Mouse (Mus musculus): ENCODE measurements at regions not wholly inside any gene's neighbourhood (a gene's known extent, or its start where the extent isn't known, plus 50 kb on each side); places are given as distances from the start of the nearest gene placed in this dataset.

- Histone ChIP-seq H3K4me1 (ENCODE audit: control insufficient read depth, insufficient read depth, low read length) (no peaks in the 10 kb centered on the region; the same call in 1 of the 2 replicates), H3K36me3 (ENCODE audit: control insufficient read depth, insufficient read depth, low read length) (no peaks in the 10 kb centered on the region), H3K27me3 (ENCODE audit: control insufficient read depth, insufficient read depth, low read length) (no peaks in the 10 kb centered on the region), H3K27ac (ENCODE audit: control insufficient read depth, insufficient read depth, low read depth, low read length) (no peak overlapping the region), H3K4me3 (ENCODE audit: control insufficient read depth, low read depth, low read length) (no peak overlapping the region)
- no peak for TF ChIP-seq CTCF (IDR thresholded peaks at IDR 0.05; ENCODE audit: control insufficient read depth, insufficient read depth, insufficient replicate concordance, low read depth, low read length)
- TF ChIP-seq POLR2A (IDR thresholded peaks at IDR 0.05; ENCODE audit: control insufficient read depth, low read depth, low read length), result no peak
Measured at GRCm38 (mm10) chr14:54148626-54149025, 105.3 kb downstream of the Dad1 start.

GRCm38 (mm10) chr14:54148121-54148520, 105.8 kb downstream of the Dad1 start:
- Histone ChIP-seq H3K36me3 (ENCODE audit: control insufficient read depth, insufficient read depth, low read length) (no peaks in the 10 kb centered on the region), H3K27ac (ENCODE audit: control insufficient read depth, insufficient read depth, low read depth, low read length) (no peak overlapping the region), H3K27me3 (ENCODE audit: control insufficient read depth, insufficient read depth, low read length) (no peaks in the 10 kb centered on the region), H3K4me1 (ENCODE audit: control insufficient read depth, insufficient read depth, low read length) (no peaks in the 10 kb centered on the region; the same call in 1 of the 2 replicates), H3K4me3 (ENCODE audit: control insufficient read depth, low read depth, low read length) (no peak overlapping the region)
- TF ChIP-seq CTCF (IDR thresholded peaks at IDR 0.05; ENCODE audit: control insufficient read depth, insufficient read depth, insufficient replicate concordance, low read depth, low read length), result no peak
- no peak for TF ChIP-seq POLR2A (IDR thresholded peaks at IDR 0.05; ENCODE audit: control insufficient read depth, low read depth, low read length)

DNA sequence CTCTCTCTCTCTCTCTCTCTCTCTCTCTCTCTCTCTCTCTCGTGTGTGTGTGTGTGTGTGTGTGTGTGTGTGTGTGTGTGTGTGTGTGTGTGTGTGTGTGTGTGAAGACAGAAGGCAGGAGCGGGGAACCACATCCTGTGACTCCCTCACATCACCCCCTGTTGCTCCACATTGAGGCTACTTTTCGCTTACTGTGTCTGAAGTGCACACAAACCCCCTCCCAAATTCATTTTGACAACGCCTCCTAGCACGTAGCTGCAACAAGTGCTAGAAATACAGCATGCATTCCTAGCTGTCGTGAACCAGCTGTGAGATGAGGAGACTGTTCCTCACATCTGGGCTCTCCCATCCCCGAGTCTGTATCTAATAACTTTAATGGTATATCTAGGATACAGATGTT, 106.4 kb downstream of the Dad1 start:
- H3K27me3 ChIP-seq (ENCODE audit: control insufficient read depth, insufficient read depth, low read length), result no peaks in the 10 kb centered on the region
- H3K4me3 ChIP-seq (ENCODE audit: control insufficient read depth, low read depth, low read length), result no peak overlapping the region
- no peak for TF ChIP-seq POLR2A (IDR thresholded peaks at IDR 0.05; ENCODE audit: control insufficient read depth, low read depth, low read length)
- TF ChIP-seq CTCF (IDR thresholded peaks at IDR 0.05; ENCODE audit: control insufficient read depth, insufficient read depth, insufficient replicate concordance, low read depth, low read length), result no peak
- no peaks in the 10 kb centered on the region for H3K36me3 ChIP-seq (ENCODE audit: control insufficient read depth, insufficient read depth, low read length)
- H3K4me1 ChIP-seq (ENCODE audit: control insufficient read depth, insufficient read depth, low read length), result no peaks in the 10 kb centered on the region; the same call in 1 of the 2 replicates
- no peak overlapping the region for H3K27ac ChIP-seq (ENCODE audit: control insufficient read depth, insufficient read depth, low read depth, low read length)

DNA sequence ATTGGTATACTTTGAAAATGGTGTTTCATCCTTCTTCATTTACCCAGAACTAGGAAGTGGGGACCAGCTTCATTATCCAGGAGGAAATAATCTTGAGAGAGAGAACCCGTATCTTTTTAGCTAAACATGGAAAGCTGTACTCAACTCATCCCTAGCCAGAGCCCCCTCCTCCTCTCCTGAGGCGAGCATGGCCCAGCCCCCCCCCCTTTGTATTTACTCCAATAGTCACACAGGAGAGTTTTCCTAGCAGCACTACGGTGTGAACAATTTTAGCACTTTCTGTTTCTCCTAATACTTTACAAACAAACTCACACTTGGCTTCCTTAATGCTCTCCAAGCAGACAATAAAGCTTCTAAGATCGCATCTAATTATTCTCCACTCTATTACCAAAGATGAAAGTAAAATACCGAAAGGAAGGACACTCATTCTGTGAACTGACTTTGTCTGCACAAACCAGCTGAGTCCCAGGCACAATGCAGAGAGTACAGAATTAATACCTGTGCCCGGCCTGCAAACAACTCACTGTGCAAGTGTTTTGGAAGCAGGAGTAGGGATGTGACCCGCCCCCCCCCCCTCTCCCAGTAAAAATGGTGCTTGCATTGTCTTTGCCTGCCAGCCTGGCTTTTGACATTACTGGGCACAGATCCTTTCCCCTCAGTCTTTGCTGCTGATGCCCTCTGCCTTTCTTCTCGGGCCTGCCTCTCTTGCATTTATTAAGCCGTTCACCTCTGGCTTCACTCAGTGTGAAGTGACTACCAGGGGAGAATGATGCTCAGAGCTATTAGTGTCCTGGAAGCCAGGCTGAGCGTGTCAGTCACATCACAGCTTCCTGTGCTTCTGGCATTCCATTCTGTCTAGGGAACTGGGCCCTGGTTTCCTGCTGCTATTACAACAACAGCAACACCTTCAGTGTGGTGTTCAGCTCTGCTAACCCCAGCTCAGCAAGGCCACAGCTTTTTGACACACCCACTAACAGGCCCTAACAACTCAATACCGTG, 107.9 kb downstream of the Dad1 start:
- Histone ChIP-seq H3K36me3 (ENCODE audit: control insufficient read depth, insufficient read depth, low read length) (no peaks in the 10 kb centered on the region), H3K27ac (ENCODE audit: control insufficient read depth, insufficient read depth, low read depth, low read length) (no peak overlapping the region), H3K27me3 (ENCODE audit: control insufficient read depth, insufficient read depth, low read length) (no peaks in the 10 kb centered on the region), H3K4me3 (ENCODE audit: control insufficient read depth, low read depth, low read length) (no peak overlapping the region), H3K4me1 (ENCODE audit: control insufficient read depth, insufficient read depth, low read length) (no peaks in the 10 kb centered on the region; the same call in 1 of the 2 replicates)
- no peak for TF ChIP-seq CTCF (IDR thresholded peaks at IDR 0.05; ENCODE audit: control insufficient read depth, insufficient read depth, insufficient replicate concordance, low read depth, low read length)
- no peak for TF ChIP-seq POLR2A (IDR thresholded peaks at IDR 0.05; ENCODE audit: control insufficient read depth, low read depth, low read length)

DNA sequence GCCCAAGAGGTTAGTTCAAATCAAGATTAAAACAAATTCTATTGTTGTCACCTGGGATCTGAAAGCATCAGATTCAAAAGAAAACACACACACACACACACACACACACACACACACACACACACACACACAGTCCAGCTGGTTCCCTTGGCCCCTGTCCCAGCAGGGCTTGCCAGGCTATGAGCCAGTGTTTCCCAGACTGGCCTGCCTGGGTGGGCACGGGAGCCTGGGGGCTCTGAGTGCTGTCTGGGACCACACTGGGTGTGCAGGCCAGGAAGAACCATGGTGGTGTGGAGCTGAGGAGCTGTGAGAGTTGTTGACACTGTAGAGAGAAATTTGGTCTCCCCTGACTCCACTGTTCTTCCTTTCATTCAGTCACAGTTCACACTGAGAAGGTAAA, 110.1 kb downstream of the Dad1 start:
- no peaks in the 10 kb centered on the region; the same call in 1 of the 2 replicates for H3K4me1 ChIP-seq (ENCODE audit: control insufficient read depth, insufficient read depth, low read length)
- no peak overlapping the region for H3K27ac ChIP-seq (ENCODE audit: control insufficient read depth, insufficient read depth, low read depth, low read length)
- no peak overlapping the region for H3K4me3 ChIP-seq (ENCODE audit: control insufficient read depth, low read depth, low read length)
- no peaks in the 10 kb centered on the region for H3K36me3 ChIP-seq (ENCODE audit: control insufficient read depth, insufficient read depth, low read length)
- no peak for TF ChIP-seq CTCF (IDR thresholded peaks at IDR 0.05; ENCODE audit: control insufficient read depth, insufficient read depth, insufficient replicate concordance, low read depth, low read length)
- no peaks in the 10 kb centered on the region for H3K27me3 ChIP-seq (ENCODE audit: control insufficient read depth, insufficient read depth, low read length)

GRCm38 (mm10) chr14:54138288-54138687, 115.6 kb downstream of the Dad1 start:
- no peak overlapping the region for H3K4me3 ChIP-seq (ENCODE audit: control insufficient read depth, low read depth, low read length)
- no peaks in the 10 kb centered on the region for H3K27me3 ChIP-seq (ENCODE audit: control insufficient read depth, insufficient read depth, low read length)
- no peaks in the 10 kb centered on the region for H3K36me3 ChIP-seq (ENCODE audit: control insufficient read depth, insufficient read depth, low read length)
- H3K27ac ChIP-seq (ENCODE audit: control insufficient read depth, insufficient read depth, low read depth, low read length), result no peak overlapping the region
- TF ChIP-seq POLR2A (IDR thresholded peaks at IDR 0.05; ENCODE audit: control insufficient read depth, low read depth, low read length) (no peak), CTCF (IDR thresholded peaks at IDR 0.05; ENCODE audit: control insufficient read depth, insufficient read depth, insufficient replicate concordance, low read depth, low read length) (no peak)
- no peaks in the 10 kb centered on the region for H3K4me1 ChIP-seq (ENCODE audit: control insufficient read depth, insufficient read depth, low read length)

- Histone ChIP-seq H3K27me3 (ENCODE audit: control insufficient read depth, insufficient read depth, low read length) (no peaks in the 10 kb centered on the region), H3K36me3 (ENCODE audit: control insufficient read depth, insufficient read depth, low read length) (no peaks in the 10 kb centered on the region), H3K4me1 (ENCODE audit: control insufficient read depth, insufficient read depth, low read length) (no peaks in the 10 kb centered on the region), H3K27ac (ENCODE audit: control insufficient read depth, insufficient read depth, low read depth, low read length) (no peak overlapping the region), H3K4me3 (ENCODE audit: control insufficient read depth, low read depth, low read length) (no peak overlapping the region)
- TF ChIP-seq CTCF (IDR thresholded peaks at IDR 0.05; ENCODE audit: control insufficient read depth, insufficient read depth, insufficient replicate concordance, low read depth, low read length), result no peak
- TF ChIP-seq POLR2A (IDR thresholded peaks at IDR 0.05; ENCODE audit: control insufficient read depth, low read depth, low read length), result no peak
Measured at GRCm38 (mm10) chr14:54136538-54136937, 117.4 kb downstream of the Dad1 start.

Data from testis, adult 2 months (tissue).